Mouse (Mus musculus) layer of hippocampus, adult 8-10 months (tissue): ENCODE measurements around the gene Sort1. TPM values are rescaled to one million over a fixed set of nuclear protein-coding genes. Genes with fewer than 3 reads are reported as not detected.

Experiments
- DNase-seq, 2 experiments: peaks; one replicate each; pipeline ENCODE4 v3.0.0; 2022; ENCODE audit warnings: low spot score in 2 of 2
- total RNA-seq, 4 experiments: library from RNA; stranded (reverse); gene quantifications; 2 replicates each; pipeline ENCODE4 v1.2.4; 2022

The Sort1 gene
- total RNA-seq, 4 experiments from 2014 or later, result 329 to 381 (median 353) TPM

- DNase-seq, result peak; percentile 65 to 68
Observed at GRCm38 (mm10) chr3:108295379-108296219, 11.7 kb downstream of the Sort1 start.

GRCm38 (mm10) chr3:108296220-108297049 lies 12.6 kb downstream of the Sort1 start:
- no peak for DNase-seq

- no peak for DNase-seq
Observed at GRCm38 (mm10) chr3:108297050-108297419, 13.2 kb downstream of the Sort1 start.

DNA sequence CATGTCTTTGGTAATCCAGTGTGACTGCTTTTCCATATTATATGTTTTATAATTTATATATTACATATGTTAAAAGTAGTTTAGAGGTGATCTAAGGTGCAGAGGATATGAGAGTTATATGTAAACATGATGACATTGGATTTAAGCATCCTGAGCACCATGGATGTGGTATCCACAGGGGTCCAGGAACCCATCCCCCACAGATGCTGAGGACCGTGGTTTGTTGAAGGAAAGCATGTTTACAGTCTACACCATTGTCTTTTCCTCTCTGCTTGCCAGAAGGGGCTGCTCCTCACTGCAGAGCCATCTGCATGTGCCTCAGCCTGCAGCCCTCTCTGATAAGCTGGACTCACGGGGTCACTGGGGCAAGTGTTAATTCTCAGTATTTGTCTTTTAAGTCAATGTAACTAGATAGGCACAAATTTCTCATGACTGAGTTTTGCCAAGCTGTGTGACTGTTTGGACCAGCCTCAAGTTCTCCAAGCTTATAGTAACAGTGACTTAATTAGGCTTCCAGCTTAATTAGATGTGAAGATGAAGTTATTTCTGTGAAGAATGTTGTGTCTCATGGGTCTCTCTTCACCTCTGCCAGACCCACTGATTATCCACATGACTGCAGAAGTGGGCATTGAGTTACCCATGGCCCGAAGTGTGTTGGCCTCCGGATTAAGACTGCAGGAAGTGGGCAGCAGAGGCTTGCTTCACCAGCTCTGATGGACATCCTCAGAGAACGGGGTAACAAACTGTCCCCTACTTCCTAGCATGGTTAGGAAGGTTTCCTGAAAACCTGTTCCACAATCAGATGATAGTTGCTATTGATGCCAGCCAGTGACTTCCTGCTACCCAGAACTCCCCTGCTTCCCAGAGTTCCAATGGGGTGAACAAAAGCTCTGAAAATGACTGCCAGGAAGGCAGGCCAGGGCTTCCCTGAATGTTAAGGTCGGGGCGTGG lies 14.0 kb downstream of the Sort1 start:
- DNase-seq, result no peak

DNA sequence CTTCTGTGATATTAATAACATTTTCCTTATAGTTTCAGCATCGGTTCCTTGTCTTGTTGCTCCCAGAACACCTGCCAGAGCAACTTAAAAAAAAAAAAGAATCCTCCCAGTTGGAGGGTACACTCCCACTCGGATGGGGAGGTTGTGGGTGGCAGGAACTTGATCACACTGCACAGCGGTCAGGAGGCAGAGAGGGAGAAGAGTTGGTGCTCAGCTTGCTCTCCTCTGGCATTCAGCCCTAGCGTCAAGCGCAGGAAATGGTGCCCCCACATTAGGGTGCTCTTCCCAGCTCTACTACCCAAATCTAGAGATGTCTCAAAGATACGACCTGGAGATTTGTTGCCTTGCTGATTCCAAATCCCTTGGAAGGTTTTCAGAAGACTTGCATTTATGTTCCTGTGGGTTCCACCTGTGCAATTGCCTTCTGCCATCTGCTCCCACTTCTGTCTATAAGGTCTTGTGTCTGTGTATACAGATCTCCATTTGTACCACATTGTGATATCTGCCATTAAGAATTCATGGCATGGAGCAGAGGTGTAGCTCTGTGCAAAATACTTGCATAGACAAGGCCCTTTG lies 16.7 kb downstream of the Sort1 start:
- DNase-seq, result no peak

GRCm38 (mm10) chr3:108303683-108304082 lies 19.8 kb downstream of the Sort1 start:
- DNase-seq, result no peak

DNA sequence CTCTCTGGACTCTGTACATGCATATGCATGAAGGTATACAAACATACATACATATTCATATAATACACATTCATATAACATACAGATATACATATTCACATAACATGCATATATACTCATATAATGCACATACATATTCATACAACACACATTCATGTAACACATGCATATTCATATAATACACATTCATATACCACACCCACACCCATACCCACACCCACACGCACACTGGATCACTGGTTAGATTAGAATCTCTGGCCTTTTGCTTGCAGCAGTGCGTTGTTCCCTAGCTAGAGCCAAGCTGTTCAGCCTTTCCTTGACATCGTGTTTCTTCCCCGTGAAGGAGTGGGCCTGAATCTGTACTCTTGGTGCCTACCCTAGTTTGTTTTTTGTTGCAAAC lies 20.9 kb downstream of the Sort1 start:
- DNase-seq, result no peak

GRCm38 (mm10) chr3:108306387-108306786 lies 22.5 kb downstream of the Sort1 start:
- no peak for DNase-seq

- DNase-seq, result no peak
Observed at GRCm38 (mm10) chr3:108307485-108307884, 23.6 kb downstream of the Sort1 start.

- DNase-seq, result no peak
Observed at GRCm38 (mm10) chr3:108310921-108311341, 27.0 kb downstream of the Sort1 start.

DNA sequence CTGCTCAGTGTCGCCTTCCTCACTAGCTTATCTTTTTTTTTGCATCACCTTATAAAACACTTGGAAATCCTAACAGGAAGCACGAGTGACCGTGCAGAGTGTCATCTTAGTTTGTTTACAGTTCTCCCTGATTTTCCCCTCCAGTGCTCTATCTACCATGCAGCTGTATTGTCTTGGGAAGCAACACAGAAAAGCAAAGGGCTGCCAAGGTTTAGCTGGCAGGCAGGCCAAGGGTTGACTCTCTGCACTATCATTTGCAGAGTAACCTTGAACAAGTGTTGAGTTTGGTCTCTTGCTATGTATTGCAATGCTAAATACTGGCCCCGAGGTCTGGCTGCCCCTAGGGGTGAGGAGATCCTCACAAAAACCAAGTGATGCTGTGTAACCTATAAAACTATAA lies 27.8 kb downstream of the Sort1 start:
- no peak for DNase-seq

DNA sequence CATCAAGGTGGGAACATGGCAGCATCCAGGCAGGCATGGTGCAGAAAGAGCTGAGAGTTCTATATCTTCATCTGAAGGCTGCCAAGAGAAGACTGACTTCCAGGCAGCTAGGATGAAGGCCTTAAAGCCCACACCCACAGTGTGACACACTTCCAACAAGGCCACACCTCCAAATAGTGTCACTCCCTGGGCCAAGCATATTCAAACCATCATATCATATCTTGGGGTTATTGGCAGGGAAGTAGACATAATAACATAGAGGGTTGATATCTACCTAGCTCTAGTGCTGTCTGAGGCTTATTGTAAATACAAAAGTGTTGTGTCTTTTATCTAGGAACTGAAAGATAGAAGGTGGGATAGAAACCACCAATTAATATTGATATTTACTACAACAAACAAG lies 28.5 kb downstream of the Sort1 start:
- DNase-seq, result no peak

- DNase-seq, result no peak
Observed at GRCm38 (mm10) chr3:108313138-108313537, 29.3 kb downstream of the Sort1 start.

DNA sequence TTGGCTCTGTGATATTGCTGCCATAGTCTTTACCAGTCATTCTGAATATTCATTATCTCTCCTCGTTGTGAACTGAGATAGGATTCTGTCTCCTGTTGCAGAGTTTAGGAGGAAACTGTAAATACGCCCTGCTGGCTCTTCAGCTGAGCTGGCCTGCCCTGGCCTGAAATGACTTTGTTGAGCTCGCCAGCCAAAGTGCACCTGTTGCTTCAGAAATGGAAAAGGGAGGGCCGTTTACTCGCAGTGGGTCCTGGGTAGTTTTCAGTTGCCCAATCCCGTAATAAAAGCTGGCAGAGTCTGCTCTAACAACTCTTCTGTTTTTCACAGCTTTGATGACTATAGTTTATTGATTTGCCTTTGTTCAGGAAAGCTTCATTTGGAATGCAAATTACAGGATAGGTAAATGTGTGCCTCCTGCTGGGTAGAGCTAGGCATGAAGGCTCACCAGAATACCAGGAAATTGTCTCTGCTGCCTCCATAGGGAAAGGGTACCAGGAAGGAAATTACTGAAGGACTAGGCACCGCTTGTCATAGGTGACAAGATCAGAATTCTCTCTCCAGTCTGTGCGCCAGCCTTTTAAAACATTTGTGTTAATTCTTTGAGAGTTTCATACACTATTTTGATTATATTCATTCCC lies 30.3 kb downstream of the Sort1 start:
- no peak for DNase-seq

DNA sequence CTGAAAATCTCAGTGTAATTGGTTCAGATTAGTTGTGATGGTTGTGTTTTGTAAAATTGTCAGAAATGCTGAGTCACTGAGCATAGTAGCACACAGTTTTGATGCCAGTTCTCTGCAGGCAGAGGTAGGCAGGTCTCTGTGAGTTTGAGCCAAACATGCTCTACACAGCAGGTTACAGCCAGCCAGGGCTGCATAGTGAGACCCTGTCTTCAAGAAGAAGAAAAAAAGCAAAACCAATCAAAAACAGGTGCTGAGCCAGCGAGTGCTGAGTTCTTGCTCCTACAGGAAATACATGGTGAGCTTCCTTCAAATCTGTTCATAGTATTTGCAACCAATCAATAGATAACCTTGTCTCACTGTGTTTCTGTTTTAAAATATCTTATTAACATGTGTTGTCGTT lies 34.6 kb downstream of the Sort1 start:
- DNase-seq, result no peak

DNA sequence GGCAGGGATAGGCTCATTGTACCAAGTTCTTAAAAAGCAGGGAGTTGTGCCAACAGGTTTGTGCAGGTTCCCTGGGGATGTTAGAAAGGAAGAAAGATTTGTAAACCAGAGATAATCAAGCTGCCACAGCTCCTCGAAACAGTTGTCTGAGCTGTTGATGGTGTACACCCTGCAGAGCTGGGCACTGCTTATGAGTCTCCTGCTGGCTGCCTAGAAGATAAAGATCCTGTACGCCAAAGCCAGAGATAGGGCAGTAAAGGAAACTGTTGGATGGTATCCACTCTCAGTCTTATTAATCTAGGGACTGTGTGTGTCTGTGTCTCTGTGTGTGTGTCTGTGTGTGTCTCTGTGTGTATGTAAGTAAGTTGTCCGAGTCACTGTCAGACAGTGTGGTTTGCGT lies 37.8 kb downstream of the Sort1 start:
- no peak for DNase-seq

GRCm38 (mm10) chr3:108322136-108322535 lies 38.3 kb downstream of the Sort1 start:
- no peak for DNase-seq

- DNase-seq, result no peak
Observed at GRCm38 (mm10) chr3:108322962-108323361, 39.1 kb downstream of the Sort1 start.

DNA sequence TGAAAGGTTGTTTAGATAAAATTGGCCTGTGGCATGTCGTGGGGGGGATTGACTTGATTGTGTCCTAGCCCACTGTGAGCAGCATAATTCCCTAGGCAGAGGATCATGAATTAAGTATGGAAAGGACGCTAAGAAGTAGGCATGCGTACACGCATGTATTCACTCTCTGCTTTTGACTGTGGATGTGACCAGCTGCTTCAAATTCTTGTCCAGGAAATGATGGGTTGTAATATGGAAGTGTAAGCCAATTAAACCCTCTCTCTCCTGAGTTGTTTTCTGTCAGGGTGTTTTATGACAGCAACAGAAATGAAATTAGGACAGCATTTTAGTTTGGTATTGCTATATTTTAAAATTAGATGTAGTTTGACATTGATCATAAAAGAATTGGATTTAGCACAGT lies 41.0 kb downstream of the Sort1 start:
- DNase-seq, result no peak

DNA sequence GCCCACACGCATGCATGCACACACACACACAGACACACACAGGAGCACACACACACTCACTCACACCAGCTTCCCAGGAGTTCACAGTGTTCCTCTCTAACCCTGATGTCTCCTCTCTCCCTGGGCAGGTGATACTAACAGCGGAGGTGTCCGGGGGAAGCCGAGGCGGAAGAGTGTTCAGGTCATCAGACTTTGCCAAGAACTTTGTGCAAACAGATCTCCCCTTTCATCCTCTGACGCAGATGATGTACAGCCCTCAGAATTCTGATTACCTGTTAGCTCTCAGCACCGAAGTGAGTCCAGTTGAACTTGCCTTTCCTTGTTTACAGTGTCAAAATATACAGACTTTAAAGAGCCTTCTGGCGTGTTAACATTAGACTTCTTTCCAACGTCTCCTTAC lies 41.6 kb downstream of the Sort1 start:
- no peak for DNase-seq

DNA sequence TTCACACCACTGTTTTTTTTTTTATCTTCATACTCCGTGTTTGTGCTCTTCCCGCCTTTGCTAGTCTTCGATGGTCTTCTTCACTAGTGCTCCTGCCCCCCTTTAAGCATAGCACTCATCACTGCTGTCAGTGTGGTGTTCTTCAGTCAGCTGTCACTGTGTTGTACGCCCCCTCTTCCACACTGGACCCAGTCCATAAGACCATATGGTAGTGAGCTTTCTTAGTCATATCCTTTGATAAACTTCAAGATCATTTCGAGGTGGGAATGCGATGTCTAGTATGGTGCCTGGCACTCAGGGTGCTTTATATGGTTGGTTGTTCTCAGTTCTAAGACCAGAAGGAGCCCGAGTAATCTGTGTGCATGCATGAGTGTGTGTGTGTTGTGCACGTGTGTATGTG lies 43.4 kb downstream of the Sort1 start:
- DNase-seq, result peak in 1 of 2 experiments; percentile 65
